Mouse (Mus musculus) lung, postnatal 0 days (tissue): ENCODE measurements around the gene Crabp1.

Experiments used
- CTCF ChIP-seq: IDR thresholded peaks from 2 replicates; pipeline ENCODE4 v1.5.1; 2016; ENCODE audit warnings: antibody characterized with exemption, mild to moderate bottlenecking
- EP300 ChIP-seq: IDR thresholded peaks from 2 replicates; pipeline ENCODE4 v1.6.1; 2016; ENCODE audit warnings: antibody characterized with exemption, mild to moderate bottlenecking, control low read depth

GRCm38 (mm10) chr9:54770140-54770780 is 5.7 kb downstream of the Crabp1 start:
- no peak for TF ChIP-seq CTCF
- no peak for TF ChIP-seq EP300
